Mouse (Mus musculus): Measurements from ENCODE around the gene Wdr72.

DNA sequence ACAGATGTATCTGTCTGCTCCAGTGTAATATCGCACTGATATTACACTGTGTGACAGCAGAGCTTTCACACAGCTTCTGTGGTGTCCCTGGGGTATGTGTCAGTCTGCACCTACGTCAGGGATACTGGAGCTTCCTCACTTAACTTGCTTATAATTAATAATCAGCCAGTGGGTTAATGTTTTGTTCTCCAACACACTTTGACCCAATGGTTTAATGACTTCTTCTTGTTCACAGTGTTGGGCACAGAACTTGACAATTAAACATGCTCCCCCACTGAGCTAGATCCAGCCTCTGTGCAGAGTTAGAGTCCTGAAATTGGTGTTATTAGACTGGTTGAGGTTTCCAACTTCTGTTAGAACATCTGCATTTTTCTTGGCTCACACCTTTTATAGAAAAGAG is 34.2 kb upstream of the Wdr72 start:
- no peak for TF ChIP-seq CTCF (IDR thresholded peaks at IDR 0.05; ENCODE audit: low read depth, low read length)
- TF ChIP-seq POLR2A (IDR thresholded peaks at IDR 0.05; ENCODE audit: insufficient read depth, low read length) = no peak

Measured in ES-Bruce4 (cell line).